Mouse (Mus musculus) midbrain, embryonic 13.5 days (tissue): ENCODE results near the gene Ppp1r15b. TPM values are rescaled to one million over a fixed set of nuclear protein-coding genes. Genes with fewer than 3 reads are reported as not detected.

Experiments used
- ATAC-seq: fragments of 200-750 bp; cut with Nextera tagmentation; 2 replicates; pipeline ENCODE4 v1.8.0; 2017; ENCODE audit warnings: mild to moderate bottlenecking, moderate TSS enrichment, moderate library complexity
- H3K27ac ChIP-seq: fragments of 300-500 bp; sonication (generic); 2 replicates; pipeline ENCODE4 v1.5.1; 2015; ENCODE audit warnings: inconsistent platforms, mild to moderate bottlenecking, moderate library complexity
- H3K27me3 ChIP-seq: fragments of 300-500 bp; sonication (generic); 2 replicates; pipeline ENCODE4 v1.6.1; 2015; ENCODE audit warnings: mild to moderate bottlenecking, inconsistent platforms
- H3K36me3 ChIP-seq: fragments of 300-500 bp; sonication (generic); 2 replicates; pipeline ENCODE4 v1.6.1; 2015; ENCODE audit warnings: mild to moderate bottlenecking, inconsistent platforms
- H3K4me1 ChIP-seq: fragments of 300-500 bp; sonication (generic); replicated peaks from 2 replicates; pipeline ENCODE4 v1.6.1; 2015; ENCODE audit warnings: inconsistent platforms
- H3K4me2 ChIP-seq: fragments of 300-500 bp; sonication (generic); replicated peaks from 2 replicates; pipeline ENCODE4 v1.6.1; 2015; ENCODE audit warnings: moderate library complexity, mild to moderate bottlenecking, inconsistent platforms
- H3K4me3 ChIP-seq: fragments of 300-500 bp; sonication (generic); replicated peaks from 2 replicates; pipeline ENCODE4 v1.5.1; 2015; ENCODE audit warnings: mild to moderate bottlenecking, inconsistent platforms
- H3K9ac ChIP-seq: fragments of 300-500 bp; sonication (generic); replicated peaks from 2 replicates; pipeline ENCODE4 v1.6.1; 2015; ENCODE audit warnings: mild to moderate bottlenecking, inconsistent platforms
- H3K9me3 ChIP-seq: fragments of 300-500 bp; sonication (generic); 2 replicates; pipeline ENCODE4 v1.6.1; 2016; ENCODE audit warnings: mild to moderate bottlenecking, inconsistent platforms
- WGBS: fragments of 180-500 bp; shearing (Covaris S2); methylation state at CpG from one replicate; pipeline ENCODE4 v1.1.7; 2015; 5-methylcytosine and 5-hydroxymethylcytosine counted together
- polyA plus RNA-seq: library from polyadenylated mRNA; unstranded; fragments of >200 nt; fragmentation: Nextera tagmentation; extraction: Ambion mirVana; gene quantifications from 2 replicates; pipeline ENCODE4 v1.2.1, GENCODE M21; 2015

Ppp1r15b gene
- polyA plus RNA-seq, 1 experiment from 2014 or later = 33.2 TPM

DNA sequence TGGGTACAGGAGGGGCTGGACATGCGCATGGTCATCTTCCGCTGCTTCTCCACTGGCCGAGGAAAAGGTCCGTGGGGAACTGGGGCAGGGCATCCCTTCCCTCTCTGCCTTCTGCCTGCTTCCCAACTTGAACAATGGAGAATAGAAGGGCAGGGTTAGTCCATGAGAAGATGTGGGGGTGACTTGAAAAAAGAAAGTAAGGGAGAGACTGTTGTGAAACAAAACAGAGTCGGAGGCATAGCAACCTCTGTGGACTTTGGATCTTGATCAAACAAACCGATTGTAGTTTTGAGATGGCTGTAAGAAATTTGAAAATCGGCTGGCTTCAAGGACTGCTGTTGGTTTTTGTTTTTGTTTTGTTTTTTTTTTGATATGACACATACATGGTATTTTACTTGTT is 37.2 kb upstream of the Ppp1r15b start:
- Histone ChIP-seq H3K4me2 (no peak overlapping the region), H3K9me3 (no peaks in the 10 kb centered on the region), H3K27me3 (no peaks in the 10 kb centered on the region), H3K4me3 (no peak overlapping the region), H3K27ac (no peak overlapping the region), H3K4me1 (no peaks in the 10 kb centered on the region), H3K36me3 (peaks cover 100% of the 10 kb centered on the region), H3K9ac (no peak overlapping the region)
- no peak for ATAC-seq
- WGBS = 95% methylated on average over 7 of the region's 7 CpGs

DNA sequence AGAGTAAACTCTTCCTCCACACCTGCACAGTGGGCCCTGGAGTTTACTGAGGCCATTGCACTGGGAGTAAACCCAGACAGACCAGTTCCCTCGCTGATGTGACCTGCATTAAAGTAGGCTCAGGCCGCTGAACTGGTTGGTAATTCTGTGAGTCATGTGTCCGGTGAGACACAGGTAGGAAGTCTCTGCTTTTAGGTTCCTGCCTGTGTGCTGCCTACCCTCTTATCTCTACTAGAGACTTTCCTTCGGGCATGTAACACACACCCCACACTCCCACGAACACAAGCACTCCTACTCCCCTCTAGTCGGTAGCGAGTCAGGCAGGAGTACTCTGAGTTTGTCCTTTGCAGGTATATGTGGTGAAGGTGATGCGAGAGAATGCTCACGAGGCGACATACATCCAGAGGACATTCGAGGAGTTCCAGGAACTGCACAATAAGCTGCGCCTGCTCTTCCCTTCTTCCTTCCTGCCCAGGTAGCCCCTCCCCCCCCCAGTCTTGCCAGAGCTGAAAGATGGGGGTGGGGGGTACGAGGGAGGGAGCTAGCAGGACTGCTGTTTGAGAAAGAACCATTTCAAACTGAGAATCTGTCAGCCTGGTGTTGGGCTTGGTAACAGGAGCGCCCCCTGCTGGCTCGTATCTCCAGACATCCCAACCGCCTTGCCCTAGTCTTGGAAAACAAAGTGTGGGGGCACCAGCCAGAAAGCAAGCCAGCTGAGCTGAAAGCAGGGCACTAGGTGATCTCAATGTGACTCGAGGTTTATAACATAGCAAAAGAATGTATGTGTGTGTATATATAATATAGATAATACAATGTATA is 29.8 kb upstream of the Ppp1r15b start:
- H3K27ac ChIP-seq = no peak overlapping the region
- whole genome bisulfite sequencing = 44% methylated on average over 17 of the region's 17 CpGs

DNA sequence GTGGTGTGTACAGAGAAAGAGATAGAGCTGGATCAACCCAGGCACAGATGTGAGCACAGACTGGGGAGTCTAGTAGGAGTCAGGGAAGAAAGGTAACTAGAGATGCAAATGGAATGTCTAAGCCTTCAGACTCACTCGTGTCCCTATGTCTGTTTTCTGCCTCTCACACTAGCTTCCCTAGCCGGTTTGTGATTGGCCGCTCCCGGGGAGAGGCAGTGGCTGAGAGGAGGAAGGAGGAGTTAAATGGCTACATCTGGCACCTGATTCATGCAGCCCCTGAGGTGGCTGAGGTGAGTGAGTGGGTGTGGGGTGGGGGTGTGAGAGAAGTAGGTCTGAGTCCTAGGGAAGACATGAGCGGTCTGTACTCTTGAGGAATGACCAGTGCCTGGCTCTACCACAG is 28.8 kb upstream of the Ppp1r15b start:
- ATAC-seq = no peak
- no peaks in the 10 kb centered on the region for H3K4me1 ChIP-seq
- H3K4me3 ChIP-seq = no peak overlapping the region
- H3K9ac ChIP-seq = no peak overlapping the region
- H3K4me2 ChIP-seq = no peak overlapping the region
- peaks cover 98% of the 10 kb centered on the region for H3K36me3 ChIP-seq
- 87% methylated on average over 5 of the region's 5 CpGs for WGBS
- H3K27me3 ChIP-seq = no peaks in the 10 kb centered on the region
- no peaks in the 10 kb centered on the region for H3K9me3 ChIP-seq
- H3K27ac ChIP-seq = no peak overlapping the region

More for the DNA sequence above, 29.8 kb upstream of the Ppp1r15b start:
- 0 out of 2 replicates have a peak overlapping the region, but pooled peaks have one; percentile 28 for H3K9ac ChIP-seq
- H3K27me3 ChIP-seq = no peaks in the 10 kb centered on the region
- H3K36me3 ChIP-seq = peaks cover 98% of the 10 kb centered on the region
- H3K9me3 ChIP-seq = no peaks in the 10 kb centered on the region
- H3K4me2 ChIP-seq = no peak overlapping the region
- H3K4me1 ChIP-seq = no peaks in the 10 kb centered on the region
- peak; percentile 84 for ATAC-seq
- H3K4me3 ChIP-seq = no peak overlapping the region

DNA sequence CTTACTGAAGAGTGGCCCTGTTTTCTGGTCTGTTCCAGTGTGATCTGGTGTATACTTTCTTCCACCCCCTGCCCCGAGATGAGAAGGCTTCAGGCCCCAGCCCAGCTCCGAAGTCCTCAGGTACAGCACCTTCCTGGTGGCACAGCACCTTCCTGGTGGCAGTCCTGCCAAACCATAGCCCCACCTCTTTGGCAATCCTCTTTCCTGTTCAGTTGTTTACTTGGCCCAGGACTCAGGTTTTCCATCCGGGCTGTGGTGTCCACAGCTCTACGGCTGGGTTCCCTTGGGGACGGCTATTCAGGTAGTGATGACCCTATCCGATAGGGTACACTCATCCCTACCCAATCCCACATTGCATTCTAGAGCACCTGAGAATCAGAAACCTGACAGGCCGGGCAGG is 27.6 kb upstream of the Ppp1r15b start:
- no peak for ATAC-seq
- H3K4me3 ChIP-seq = no peak overlapping the region
- H3K27ac ChIP-seq = no peak overlapping the region
- 99% methylated on average over 7 of the region's 7 CpGs for WGBS
- no peak overlapping the region for H3K9ac ChIP-seq
- peaks cover 91% of the 10 kb centered on the region for H3K36me3 ChIP-seq
- H3K27me3 ChIP-seq = no peaks in the 10 kb centered on the region
- H3K4me2 ChIP-seq = no peak overlapping the region
- H3K9me3 ChIP-seq = no peaks in the 10 kb centered on the region
- H3K4me1 ChIP-seq = no peaks in the 10 kb centered on the region

DNA sequence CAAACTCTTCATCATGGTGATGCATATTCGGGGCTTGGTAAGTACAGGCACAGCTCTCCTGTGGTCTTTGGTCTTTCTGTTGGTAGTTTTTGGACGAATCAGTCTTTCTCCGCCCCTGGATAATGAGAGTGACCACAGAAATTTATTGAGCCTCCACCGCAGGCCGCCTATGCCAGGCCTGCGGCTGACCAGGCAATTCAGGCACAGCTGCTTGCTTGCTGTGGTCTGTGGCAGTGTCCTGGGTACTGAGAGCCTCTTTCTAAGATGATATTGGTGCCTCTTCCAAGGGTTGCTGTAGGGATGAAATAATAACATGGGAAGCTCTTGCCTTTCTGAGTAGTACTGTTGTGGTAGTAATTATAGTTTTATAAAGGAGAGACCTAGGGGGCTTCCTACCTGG is 27.1 kb upstream of the Ppp1r15b start:
- Histone ChIP-seq H3K4me1 (no peaks in the 10 kb centered on the region), H3K27me3 (no peaks in the 10 kb centered on the region), H3K4me3 (no peak overlapping the region), H3K9ac (no peak overlapping the region), H3K27ac (no peak overlapping the region), H3K4me2 (no peak overlapping the region), H3K36me3 (peaks cover 85% of the 10 kb centered on the region), H3K9me3 (no peaks in the 10 kb centered on the region)
- ATAC-seq = no peak
- 96% methylated on average over 6 of the region's 6 CpGs for WGBS

DNA sequence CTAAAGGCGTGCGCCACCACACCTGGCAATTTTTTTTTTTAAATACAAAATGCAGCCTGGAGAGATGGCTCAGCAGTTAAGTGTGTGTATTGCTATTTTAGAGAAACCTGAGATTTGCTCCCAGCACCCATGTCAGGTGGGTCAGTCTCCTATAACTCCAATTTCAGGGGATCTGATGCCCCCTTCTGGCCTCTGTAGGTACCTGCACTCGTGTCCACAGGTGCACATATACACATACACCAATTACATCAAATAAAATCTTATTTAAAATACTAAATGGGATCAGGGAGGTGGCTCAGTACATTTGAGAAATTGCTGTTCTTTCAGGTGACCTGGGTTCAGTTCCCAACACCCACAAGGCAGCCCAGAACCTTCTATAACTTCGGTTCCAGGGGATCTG is 14.8 kb upstream of the Ppp1r15b start:
- no peaks in the 10 kb centered on the region for H3K9me3 ChIP-seq
- 92% methylated on average over 4 of the region's 4 CpGs for WGBS
- no peak overlapping the region for H3K4me2 ChIP-seq
- no peaks in the 10 kb centered on the region for H3K27me3 ChIP-seq
- no peak overlapping the region for H3K27ac ChIP-seq
- H3K36me3 ChIP-seq = no peaks in the 10 kb centered on the region
- ATAC-seq = no peak
- H3K4me3 ChIP-seq = no peak overlapping the region
- no peak overlapping the region for H3K9ac ChIP-seq
- H3K4me1 ChIP-seq = no peaks in the 10 kb centered on the region

DNA sequence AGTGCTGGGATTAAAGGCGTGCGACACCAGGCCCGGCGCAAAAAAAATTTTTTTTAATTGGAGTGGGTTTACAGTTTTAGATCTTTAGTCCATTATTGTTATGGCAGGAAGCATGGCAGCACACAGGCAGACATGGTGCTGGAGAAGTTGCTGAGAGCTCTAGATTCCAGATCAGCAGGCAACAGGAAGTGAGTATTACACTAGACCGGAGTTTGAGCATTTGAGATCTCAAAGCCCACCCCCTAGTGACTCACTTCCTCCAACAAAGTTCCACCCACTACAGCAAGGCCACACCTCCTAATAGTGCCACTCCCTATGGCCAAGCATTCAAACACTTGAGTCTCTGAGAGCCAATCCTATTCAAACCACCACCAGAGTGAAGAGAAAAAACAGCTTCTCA is 12.8 kb upstream of the Ppp1r15b start:
- no peak overlapping the region for H3K4me3 ChIP-seq
- no peaks in the 10 kb centered on the region for H3K4me1 ChIP-seq
- no peak overlapping the region for H3K27ac ChIP-seq
- H3K4me2 ChIP-seq = no peak overlapping the region
- no peaks in the 10 kb centered on the region for H3K27me3 ChIP-seq
- WGBS = 94% methylated on average over 5 of the region's 5 CpGs
- H3K9ac ChIP-seq = no peak overlapping the region
- H3K9me3 ChIP-seq = no peaks in the 10 kb centered on the region
- H3K36me3 ChIP-seq = no peaks in the 10 kb centered on the region
- no peak for ATAC-seq

DNA sequence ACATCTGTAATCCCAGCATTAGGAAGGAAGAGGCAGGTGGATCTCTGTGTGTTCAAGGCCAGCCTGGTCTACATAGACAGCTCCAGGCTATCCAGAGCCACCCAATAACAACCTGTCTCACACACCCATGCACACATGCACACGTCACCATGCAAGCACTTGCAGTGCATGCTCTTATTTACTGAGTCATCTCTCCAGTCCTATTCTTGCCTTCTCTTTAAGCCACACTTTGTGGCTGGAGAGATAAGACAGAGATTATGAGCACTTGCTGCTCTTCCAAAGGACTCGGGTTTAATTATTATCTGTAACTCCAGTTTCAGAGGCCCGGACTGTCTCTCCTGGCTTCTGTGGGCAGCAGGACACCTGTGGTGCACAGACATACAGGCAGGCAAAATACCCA is 12.1 kb upstream of the Ppp1r15b start:
- ATAC-seq = no peak
- 81% methylated on average over 3 of the region's 3 CpGs for WGBS
- Histone ChIP-seq H3K27me3 (no peaks in the 10 kb centered on the region), H3K27ac (no peak overlapping the region), H3K4me3 (no peak overlapping the region), H3K4me2 (no peak overlapping the region), H3K9ac (no peak overlapping the region), H3K9me3 (no peaks in the 10 kb centered on the region), H3K36me3 (no peaks in the 10 kb centered on the region), H3K4me1 (no peaks in the 10 kb centered on the region)

DNA sequence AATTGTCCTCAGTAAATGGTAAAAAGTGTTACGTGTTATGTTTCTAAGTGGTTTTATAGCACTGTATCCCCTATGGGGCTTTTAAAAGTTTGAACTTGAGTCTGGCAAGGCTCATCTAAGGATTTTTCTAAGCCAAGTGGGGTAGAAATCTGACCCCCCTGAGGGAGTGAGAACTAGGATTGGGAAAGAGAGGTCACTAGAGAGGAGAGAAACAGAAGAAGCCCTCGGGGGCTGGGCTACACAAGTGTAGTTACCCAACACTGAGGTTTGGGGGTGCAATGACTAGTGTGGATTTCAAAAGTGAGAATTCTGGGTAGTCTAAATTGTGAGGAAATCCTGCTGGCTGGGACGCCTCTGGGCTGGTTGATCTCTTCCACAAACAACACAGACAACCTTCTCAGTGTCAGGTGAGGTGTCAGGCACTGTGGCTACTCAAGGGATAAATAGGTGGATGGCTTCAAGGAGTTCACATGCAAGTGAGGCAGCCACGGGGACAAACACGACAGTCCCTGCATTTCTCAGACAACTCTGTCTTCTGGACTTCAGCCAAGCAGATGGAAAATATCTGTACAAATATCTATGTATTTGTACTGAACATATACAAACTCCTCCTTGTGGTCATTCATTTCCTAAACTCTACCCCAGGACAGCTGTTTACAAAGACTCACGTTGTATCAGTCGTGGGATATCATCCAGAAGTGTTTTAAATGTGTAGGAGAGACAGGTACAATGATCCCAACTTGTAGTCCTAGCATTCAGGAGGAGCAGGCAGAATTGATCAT is 10.8 kb upstream of the Ppp1r15b start:
- Histone ChIP-seq H3K4me3 (no peak overlapping the region), H3K4me2 (no peak overlapping the region), H3K4me1 (no peaks in the 10 kb centered on the region), H3K9me3 (no peaks in the 10 kb centered on the region), H3K9ac (no peak overlapping the region), H3K36me3 (no peaks in the 10 kb centered on the region), H3K27me3 (no peaks in the 10 kb centered on the region), H3K27ac (no peak overlapping the region)
- 70% methylated on average over 7 of the region's 7 CpGs for WGBS
- ATAC-seq = no peak

DNA sequence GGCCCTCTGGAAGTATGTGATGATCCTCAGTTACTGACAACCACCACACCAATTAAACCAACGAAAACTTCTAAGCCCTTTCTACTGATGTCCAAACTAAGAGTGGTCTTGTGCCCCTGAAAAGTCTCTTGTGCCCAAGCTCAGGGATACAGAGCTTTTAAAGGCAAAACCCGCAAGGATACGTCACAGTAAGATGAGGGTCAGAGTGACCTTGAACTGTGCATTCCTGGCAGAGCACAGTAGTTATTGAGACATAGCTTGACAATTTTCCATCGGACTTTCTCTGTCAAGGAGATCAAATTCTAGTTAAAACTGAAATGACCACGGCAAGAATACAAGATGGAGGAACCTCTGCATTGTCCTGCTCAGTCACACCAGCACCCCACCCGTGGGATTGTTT is 9.7 kb upstream of the Ppp1r15b start:
- Histone ChIP-seq H3K27me3 (no peaks in the 10 kb centered on the region), H3K9me3 (no peaks in the 10 kb centered on the region), H3K36me3 (no peaks in the 10 kb centered on the region), H3K4me1 (no peaks in the 10 kb centered on the region), H3K27ac (no peak overlapping the region), H3K4me3 (no peak overlapping the region), H3K9ac (no peak overlapping the region), H3K4me2 (no peak overlapping the region)
- ATAC-seq = no peak
- 75% methylated on average over 6 of the region's 6 CpGs for WGBS

DNA sequence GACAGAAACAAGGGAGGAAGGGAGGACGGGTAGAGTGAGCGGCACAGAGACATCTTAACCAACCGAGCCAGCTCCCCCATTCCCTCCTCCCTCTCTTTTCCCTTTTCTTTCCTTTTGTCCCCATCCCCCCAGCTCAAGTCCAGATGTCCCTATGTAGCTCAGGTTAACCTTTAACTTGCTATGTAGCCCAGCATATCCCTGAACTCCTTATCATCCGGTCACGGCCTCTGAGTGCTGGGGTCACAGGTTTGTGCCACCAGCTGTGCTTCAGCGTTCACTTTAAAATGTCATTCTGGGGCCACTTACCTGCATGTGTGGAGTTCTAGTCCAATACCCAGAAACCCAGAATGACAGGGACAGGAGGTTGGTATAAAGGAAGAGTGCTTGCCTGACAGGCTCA is 6.8 kb upstream of the Ppp1r15b start:
- no peak overlapping the region for H3K4me3 ChIP-seq
- no peak for ATAC-seq
- no peak overlapping the region for H3K9ac ChIP-seq
- no peaks in the 10 kb centered on the region for H3K36me3 ChIP-seq
- H3K27me3 ChIP-seq = no peaks in the 10 kb centered on the region
- no peaks in the 10 kb centered on the region for H3K9me3 ChIP-seq
- H3K27ac ChIP-seq = no peak overlapping the region
- 81% methylated on average over 6 of the region's 6 CpGs for whole genome bisulfite sequencing
- H3K4me2 ChIP-seq = no peak overlapping the region
- no peaks in the 10 kb centered on the region for H3K4me1 ChIP-seq

DNA sequence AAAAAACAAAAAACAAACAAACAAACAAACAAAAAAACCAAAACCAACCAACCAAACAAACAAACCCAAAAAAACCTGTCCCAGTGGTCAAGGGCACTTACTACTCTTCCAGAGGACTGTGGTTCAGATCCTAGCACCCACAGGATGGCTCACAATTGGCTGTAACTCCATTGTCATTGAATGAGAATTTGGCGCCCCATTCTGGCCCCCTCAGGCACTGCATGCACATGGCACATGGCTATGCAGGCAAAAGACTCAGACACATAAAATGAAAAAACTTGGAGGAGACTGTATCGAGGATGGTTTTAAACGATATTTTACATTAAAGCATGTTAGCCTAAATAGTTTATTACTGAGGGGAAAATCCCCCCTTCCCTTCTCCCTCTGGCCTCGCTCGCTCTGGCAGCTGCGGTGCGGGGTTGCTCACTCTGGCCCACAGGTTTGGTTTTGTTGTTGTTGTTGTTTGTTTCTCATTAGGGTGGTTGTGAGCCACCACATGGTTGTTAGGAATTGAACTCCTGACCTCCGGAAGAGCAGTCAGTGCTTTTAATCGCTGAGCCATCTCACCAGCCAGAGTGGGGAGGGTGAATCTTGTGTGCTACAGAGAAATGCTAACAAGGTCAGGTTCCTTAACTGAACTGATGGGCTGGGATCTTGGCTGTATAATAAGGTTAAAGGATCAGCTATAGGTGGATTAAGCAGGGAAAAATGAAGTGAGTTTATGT is 5.1 kb upstream of the Ppp1r15b start:
- no peak overlapping the region for H3K4me2 ChIP-seq
- no peak overlapping the region for H3K9ac ChIP-seq
- ATAC-seq = no peak
- peaks cover 13% of the 10 kb centered on the region for H3K4me1 ChIP-seq
- H3K9me3 ChIP-seq = no peaks in the 10 kb centered on the region
- 91% methylated on average over 9 of the region's 9 CpGs for WGBS
- no peaks in the 10 kb centered on the region for H3K36me3 ChIP-seq
- no peak overlapping the region for H3K27ac ChIP-seq
- no peaks in the 10 kb centered on the region for H3K27me3 ChIP-seq
- H3K4me3 ChIP-seq = no peak overlapping the region
